Mouse (Mus musculus): ENCODE data around the gene Rnf151. TPM values are rescaled to one million over a fixed set of nuclear protein-coding genes. Genes with fewer than 3 reads are reported as not detected.

Rnf151 gene
- polyA plus RNA-seq, 1 experiment: 0.74 TPM

DNA sequence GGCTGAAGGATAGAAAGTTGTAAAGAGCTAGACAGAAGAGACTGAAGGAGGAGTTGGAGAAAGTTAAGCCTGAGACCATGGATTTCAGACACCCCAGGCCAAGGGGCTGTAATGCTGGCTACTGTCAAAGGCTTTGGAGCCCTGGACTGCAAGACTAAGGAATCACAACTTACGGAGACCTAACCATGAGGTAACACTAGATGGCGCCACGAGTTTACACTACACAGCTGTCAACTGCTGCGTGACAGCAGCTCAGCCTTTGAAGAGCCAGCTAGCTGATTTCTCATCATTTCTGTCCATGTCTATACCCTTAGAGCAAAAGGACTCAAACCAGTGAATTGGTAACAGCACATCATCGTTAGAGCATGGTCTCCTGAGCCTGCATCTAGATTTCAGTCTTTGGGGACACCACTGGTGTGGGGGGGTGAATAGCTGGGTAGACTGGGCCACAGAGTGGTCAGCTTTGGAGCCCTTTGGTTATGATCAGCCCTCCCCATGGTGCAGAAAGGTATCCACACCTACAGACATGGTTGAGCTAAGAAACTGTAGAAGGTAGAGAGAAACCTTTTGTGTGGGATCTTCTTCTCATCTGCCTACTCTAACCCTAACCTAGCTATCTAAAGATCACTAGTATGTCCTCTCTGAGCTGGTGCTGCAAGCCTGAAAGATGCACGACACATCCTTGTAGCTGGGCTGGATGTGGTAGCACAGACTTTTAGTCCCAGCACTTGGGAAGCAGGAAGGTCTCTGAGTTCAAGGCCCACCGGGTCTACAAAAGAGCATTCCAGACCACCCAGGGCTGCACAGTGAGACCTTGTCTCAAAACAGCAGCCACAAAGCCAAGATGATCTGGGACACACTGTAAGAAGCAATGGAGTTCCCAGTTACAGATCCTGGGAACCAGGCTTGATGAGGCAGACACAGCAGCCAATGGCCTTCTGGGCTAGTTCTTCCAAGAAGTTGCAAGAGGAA is 27.9 kb upstream of the Rnf151 start:
- no peak overlapping the region for H3K4me3 ChIP-seq (replicated peaks)
- peaks cover 31% of the 10 kb centered on the region for H3K36me3 ChIP-seq (replicated peaks; ENCODE audit: low read length)
- peaks cover 18% of the 10 kb centered on the region for H3K4me1 ChIP-seq
- TF ChIP-seq FLI1 (IDR thresholded peaks at IDR 0.05; ENCODE audit: low read length): no peak
- TF ChIP-seq GATA1 (IDR thresholded peaks at IDR 0.05; ENCODE audit: borderline replicate concordance, low read length): no peak
- H3K9me3 ChIP-seq: no peaks in the 10 kb centered on the region
- peaks cover 42% of the 10 kb centered on the region for H3K27me3 ChIP-seq (replicated peaks)

DNA sequence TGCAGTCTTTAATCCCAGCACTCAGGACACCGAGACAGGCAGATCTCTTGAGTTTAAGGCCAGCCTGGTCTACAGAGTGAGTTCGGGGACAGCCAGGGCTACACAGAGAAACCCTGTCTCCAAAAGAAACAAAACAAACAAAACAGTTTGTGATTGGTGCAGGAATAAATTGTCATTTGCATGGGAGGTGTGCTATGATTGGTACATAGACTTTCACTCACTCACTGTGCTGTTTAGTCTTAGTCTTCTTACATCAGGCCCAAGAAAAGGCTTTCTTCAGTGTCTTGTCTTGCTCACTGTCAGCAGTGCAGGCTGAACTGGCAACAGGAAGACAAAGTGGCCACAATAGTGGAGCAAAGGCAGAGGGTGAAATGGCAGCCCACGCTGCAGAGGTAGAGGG is 26.5 kb upstream of the Rnf151 start:
- Histone ChIP-seq H3K36me3 (replicated peaks; ENCODE audit: low read length) (peaks cover 44% of the 10 kb centered on the region), H3K4me1 (peaks cover 19% of the 10 kb centered on the region), H3K4me3 (replicated peaks) (no peak overlapping the region), H3K9me3 (no peaks in the 10 kb centered on the region), H3K27me3 (replicated peaks) (peaks cover 31% of the 10 kb centered on the region)
- TF ChIP-seq GATA1 (IDR thresholded peaks at IDR 0.05; ENCODE audit: borderline replicate concordance, low read length): no peak
- TF ChIP-seq FLI1 (IDR thresholded peaks at IDR 0.05; ENCODE audit: low read length): no peak

DNA sequence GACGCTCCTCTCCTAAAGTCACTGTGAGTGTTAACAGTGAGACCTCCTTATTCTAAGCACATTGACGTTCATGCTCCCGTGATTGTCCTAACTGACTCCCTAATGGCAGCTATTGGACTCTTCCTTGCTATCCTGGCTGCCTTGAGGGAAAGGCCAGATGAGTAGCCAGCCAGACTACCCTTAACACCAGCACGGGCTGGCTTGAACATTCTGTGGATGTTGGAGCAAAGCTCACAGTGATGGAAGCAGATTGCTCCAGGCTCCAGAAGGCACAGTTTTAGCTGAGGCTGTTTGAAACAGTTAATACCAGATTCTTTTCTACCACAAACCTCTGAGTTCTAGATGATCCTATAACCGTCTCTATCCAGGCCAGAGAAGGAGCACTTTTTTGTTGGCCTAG is 26.0 kb upstream of the Rnf151 start:
- H3K4me3 ChIP-seq (replicated peaks): no peak overlapping the region
- peaks cover 26% of the 10 kb centered on the region for H3K27me3 ChIP-seq (replicated peaks)
- peaks cover 22% of the 10 kb centered on the region for H3K4me1 ChIP-seq
- H3K36me3 ChIP-seq (replicated peaks; ENCODE audit: low read length): peaks cover 48% of the 10 kb centered on the region
- H3K9me3 ChIP-seq: no peaks in the 10 kb centered on the region
- TF ChIP-seq GATA1 (IDR thresholded peaks at IDR 0.05; ENCODE audit: borderline replicate concordance, low read length) (no peak), FLI1 (IDR thresholded peaks at IDR 0.05; ENCODE audit: low read length) (no peak)

DNA sequence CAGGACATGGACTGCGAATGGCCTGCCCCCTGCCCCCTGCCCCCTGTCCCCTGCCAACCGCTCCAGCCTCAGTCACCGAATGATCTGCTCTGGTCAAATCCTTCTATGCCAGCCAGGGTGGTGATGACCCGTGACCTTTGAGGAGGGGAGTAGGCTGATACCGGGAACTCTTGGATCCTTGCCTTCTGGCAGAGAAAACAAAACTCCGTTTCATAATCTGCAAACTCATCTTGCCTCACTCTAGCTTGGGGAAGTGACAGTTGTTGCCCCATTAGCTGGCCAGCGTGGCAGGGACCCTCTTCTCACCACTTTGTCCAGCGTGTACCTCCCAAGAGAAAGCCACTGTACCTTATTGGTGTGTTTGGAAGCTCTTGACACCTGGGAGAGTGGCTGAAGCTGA is 24.4 kb upstream of the Rnf151 start:
- Histone ChIP-seq H3K4me3 (replicated peaks) (no peak overlapping the region), H3K4me1 (peaks cover 33% of the 10 kb centered on the region), H3K36me3 (replicated peaks; ENCODE audit: low read length) (peaks cover 48% of the 10 kb centered on the region), H3K27me3 (replicated peaks) (peaks cover 13% of the 10 kb centered on the region), H3K9me3 (no peaks in the 10 kb centered on the region)
- TF ChIP-seq GATA1 (IDR thresholded peaks at IDR 0.05; ENCODE audit: borderline replicate concordance, low read length) (no peak), FLI1 (IDR thresholded peaks at IDR 0.05; ENCODE audit: low read length) (no peak)

- no peak overlapping the region for H3K4me3 ChIP-seq (replicated peaks)
Measured at GRCm38 (mm10) chr17:24739926-24740325, 22.1 kb upstream of the Rnf151 start.

DNA sequence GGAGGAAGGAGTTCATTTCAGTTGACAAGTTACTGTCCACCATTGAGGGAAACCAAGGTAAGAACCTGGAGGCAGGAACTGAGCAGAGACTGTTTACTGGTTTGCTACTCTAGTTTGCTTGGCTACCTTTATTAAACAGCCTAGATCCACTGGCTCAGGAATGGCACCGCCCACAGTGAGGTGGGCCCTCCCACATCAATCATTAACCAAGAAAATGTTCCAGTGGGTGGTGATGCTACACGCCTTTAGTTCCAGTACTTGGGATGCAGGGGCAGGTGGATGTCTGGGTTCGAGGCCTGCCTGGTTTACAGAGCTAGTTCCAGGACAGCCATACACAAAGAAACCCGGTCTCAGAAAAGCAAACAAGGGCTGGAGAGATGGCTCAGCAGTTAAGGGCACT is 20.4 kb upstream of the Rnf151 start:
- no peak for TF ChIP-seq FLI1 (IDR thresholded peaks at IDR 0.05; ENCODE audit: low read length)
- no peak for TF ChIP-seq GATA1 (IDR thresholded peaks at IDR 0.05; ENCODE audit: borderline replicate concordance, low read length)
- peaks cover 41% of the 10 kb centered on the region for H3K36me3 ChIP-seq (replicated peaks; ENCODE audit: low read length)
- H3K4me3 ChIP-seq (replicated peaks): peak overlapping the region; percentile 66
- H3K9me3 ChIP-seq: no peaks in the 10 kb centered on the region
- no peaks in the 10 kb centered on the region for H3K27me3 ChIP-seq (replicated peaks)
- peaks cover 38% of the 10 kb centered on the region for H3K4me1 ChIP-seq

More at GRCm38 (mm10) chr17:24739926-24740325, 22.1 kb upstream of the Rnf151 start:
- peaks cover 48% of the 10 kb centered on the region for H3K36me3 ChIP-seq (replicated peaks; ENCODE audit: low read length)
- H3K9me3 ChIP-seq: no peaks in the 10 kb centered on the region
- no peaks in the 10 kb centered on the region for H3K27me3 ChIP-seq (replicated peaks)
- peaks cover 42% of the 10 kb centered on the region for H3K4me1 ChIP-seq
- TF ChIP-seq GATA1 (IDR thresholded peaks at IDR 0.05; ENCODE audit: borderline replicate concordance, low read length) (no peak), FLI1 (IDR thresholded peaks at IDR 0.05; ENCODE audit: low read length) (no peak)

- Histone ChIP-seq H3K4me1 (peaks cover 43% of the 10 kb centered on the region), H3K27me3 (replicated peaks) (peaks cover under 1% of the 10 kb centered on the region), H3K36me3 (replicated peaks; ENCODE audit: low read length) (peaks cover 31% of the 10 kb centered on the region), H3K4me3 (replicated peaks) (peak overlapping the region; percentile 94), H3K9me3 (no peaks in the 10 kb centered on the region)
- TF ChIP-seq FLI1 (IDR thresholded peaks at IDR 0.05; ENCODE audit: low read length) (no peak), GATA1 (IDR thresholded peaks at IDR 0.05; ENCODE audit: borderline replicate concordance, low read length) (no peak)
Measured at GRCm38 (mm10) chr17:24737135-24737810, 19.4 kb upstream of the Rnf151 start.

DNA sequence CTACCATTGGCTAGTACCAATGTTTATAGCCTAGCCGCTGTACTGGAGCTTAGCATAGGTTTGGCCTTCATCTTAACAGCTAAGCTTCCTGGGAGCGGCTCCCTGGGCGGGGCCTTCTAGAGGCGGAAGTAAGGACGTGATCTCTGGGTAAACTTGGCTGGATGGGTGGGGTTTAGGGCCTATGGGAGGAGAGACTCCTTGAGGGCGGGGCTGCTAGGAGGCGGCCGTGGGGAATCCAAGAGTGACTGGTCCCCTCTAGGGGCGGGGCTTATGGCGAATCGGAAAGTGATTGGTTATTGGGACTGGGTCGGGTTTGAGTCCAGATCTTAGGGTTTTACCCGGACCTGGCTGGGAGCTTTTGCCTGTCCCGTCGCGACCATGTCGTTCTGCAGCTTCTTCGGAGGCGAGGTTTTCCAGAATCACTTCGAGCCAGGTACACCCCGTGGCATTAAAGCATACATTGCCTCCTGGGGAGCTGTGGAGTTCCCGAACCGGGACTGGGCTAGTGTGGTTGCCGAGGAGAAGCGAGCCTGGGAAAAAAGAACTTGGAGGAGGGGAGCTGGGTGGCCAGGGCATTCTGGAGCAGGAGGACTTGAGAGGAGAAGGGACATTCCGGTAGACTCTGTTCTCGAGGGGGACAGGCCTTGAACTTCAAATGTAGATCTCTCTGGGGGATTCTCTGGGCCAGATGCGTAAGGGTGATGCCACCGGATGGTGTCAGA is 18.6 kb upstream of the Rnf151 start, which contains the start of gene Msrb1:
TSS of gene Msrb1 (plus strand) at position 313 of the 722 bp plus-strand sequence.
- no peak for TF ChIP-seq FLI1 (IDR thresholded peaks at IDR 0.05; ENCODE audit: low read length)
- TF ChIP-seq GATA1 (IDR thresholded peaks at IDR 0.05; ENCODE audit: borderline replicate concordance, low read length): no peak
- no peaks in the 10 kb centered on the region for H3K9me3 ChIP-seq
- peak within 1 kb of the TSS; percentile 94 for H3K4me3 ChIP-seq (replicated peaks)
- H3K27me3 ChIP-seq (replicated peaks): peaks cover 2% of the 10 kb centered on the region
- H3K36me3 ChIP-seq (replicated peaks; ENCODE audit: low read length): peaks cover 23% of the 10 kb centered on the region
- H3K4me1 ChIP-seq: peaks cover 47% of the 10 kb centered on the region

DNA sequence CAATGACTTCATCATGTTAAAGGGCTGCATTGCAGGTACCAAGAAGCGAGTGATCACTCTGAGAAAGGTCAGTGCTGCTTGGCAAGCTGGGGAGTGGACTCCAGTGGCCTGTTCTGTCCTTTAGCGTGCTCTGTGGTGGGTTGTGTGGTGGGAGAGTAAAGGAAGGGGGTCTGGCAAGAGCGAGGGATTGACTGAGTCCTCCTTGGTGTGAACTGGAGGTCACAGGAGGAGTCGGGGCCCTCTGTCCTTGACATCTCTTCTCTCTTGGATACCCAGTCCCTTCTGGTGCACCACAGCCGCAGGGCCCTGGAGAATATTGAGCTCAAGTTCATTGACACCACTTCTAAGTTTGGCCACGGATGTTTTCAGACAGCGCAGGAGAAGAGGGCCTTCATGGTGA is 17.6 kb upstream of the Rnf151 start:
- H3K4me3 ChIP-seq (replicated peaks): peak overlapping the region; percentile 94

More for the DNA sequence above, 17.6 kb upstream of the Rnf151 start:
- TF ChIP-seq FLI1 (IDR thresholded peaks at IDR 0.05; ENCODE audit: low read length): no peak
- no peak for TF ChIP-seq GATA1 (IDR thresholded peaks at IDR 0.05; ENCODE audit: borderline replicate concordance, low read length)
- peaks cover 53% of the 10 kb centered on the region for H3K4me1 ChIP-seq
- H3K36me3 ChIP-seq (replicated peaks; ENCODE audit: low read length): peaks cover 14% of the 10 kb centered on the region
- H3K27me3 ChIP-seq (replicated peaks): peaks cover 2% of the 10 kb centered on the region
- H3K9me3 ChIP-seq: no peaks in the 10 kb centered on the region

Measured in megakaryocyte, embryonic 14.5 days (primary cell).